Mouse (Mus musculus): ENCODE measurements around the gene En1.

Gene En1

DNA sequence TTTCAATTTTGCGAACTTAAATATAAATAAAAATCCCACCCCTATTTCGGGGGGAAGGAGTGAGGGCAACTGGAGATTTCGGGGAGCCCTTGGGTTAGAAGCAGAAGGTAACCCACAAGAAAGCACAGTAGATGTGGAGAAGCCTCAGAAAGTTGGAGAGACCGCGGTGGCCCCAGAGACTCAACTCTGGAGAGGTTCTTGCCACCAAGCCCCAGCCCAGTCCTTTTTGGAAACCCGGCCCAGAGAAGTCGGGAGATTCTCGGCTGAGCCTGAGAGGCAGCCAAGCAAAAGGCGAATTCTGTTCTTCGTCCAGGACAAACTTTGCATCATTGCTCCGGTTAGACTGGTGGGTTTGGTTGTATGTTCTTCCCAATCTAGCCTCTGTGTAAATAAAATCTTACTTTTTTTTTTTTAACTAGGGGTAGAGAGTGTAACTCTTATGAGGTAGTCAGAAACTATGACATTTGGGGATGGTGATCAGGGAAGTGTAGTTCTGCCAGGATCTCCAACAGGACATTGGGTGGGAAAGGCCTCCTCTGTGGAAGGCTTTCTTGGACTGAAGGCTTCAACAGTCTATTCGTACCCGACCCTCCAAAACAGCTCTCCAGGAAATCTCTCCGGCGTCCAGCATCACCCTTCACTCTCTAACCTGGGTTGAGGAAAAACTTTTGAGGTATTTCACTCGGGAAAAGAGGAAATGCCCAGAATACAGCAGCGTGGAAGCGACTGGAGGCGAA lies 1.5 kb upstream of the En1 start:
- DNase-seq (ENCODE audit: low spot score) = no peak

DNA sequence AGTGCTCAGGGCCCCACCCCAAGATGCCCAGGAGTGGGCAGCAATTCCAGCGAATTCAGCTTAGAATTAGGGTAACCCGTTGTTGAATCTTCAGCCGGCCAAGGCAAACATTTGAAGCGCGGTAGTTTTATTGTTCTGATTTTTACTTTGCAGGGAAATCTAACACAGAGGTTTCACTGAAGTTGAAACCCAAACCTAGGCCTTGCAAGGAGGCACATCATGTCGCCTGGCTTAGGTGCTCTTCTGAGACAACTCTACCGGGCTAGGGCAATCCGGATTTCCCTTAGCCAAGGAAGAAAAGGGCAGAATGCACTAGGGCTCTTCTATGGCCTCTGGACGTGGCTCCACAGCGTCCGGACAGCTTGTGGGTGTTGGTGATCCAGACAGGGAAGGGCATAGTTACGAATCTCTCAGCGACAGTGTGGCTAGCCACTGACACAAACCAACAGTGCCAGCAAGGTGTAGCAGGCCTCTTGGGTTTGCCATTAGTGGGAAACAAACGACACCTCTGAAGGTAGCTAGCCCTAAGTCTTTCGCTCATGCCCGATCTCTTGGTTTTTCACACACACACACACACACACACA lies 873 bp upstream of the En1 start:
- DNase-seq (ENCODE audit: low spot score) = no peak

DNA sequence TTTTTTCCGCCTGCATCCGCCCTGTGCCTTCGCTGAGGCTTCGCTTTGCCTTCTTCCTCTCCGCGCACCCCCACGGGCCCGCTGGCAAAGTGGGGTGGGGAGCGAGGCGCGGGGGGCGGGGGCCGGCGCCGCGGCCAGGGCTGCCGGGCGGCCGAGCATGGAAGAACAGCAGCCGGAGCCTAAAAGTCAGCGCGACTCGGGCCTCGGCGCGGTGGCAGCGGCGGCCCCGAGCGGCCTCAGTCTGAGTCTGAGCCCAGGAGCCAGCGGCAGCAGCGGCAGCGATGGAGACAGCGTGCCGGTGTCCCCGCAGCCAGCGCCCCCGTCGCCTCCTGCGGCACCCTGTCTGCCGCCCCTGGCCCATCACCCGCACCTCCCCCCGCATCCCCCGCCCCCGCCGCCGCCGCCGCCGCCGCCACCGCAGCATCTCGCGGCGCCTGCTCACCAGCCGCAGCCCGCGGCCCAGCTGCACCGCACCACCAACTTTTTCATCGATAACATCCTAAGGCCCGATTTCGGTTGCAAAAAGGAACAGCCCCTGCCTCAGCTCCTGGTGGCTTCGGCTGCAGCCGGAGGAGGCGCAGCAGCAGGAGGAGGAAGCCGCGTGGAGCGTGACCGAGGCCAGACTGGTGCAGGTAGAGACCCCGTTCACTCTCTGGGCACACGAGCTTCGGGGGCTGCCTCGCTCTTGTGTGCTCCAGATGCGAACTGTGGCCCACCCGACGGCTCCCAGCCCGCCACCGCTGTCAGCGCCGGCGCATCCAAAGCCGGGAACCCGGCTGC lies 848 bp downstream of the En1 start:
- DNase-seq (ENCODE audit: low spot score) = no peak

DNA sequence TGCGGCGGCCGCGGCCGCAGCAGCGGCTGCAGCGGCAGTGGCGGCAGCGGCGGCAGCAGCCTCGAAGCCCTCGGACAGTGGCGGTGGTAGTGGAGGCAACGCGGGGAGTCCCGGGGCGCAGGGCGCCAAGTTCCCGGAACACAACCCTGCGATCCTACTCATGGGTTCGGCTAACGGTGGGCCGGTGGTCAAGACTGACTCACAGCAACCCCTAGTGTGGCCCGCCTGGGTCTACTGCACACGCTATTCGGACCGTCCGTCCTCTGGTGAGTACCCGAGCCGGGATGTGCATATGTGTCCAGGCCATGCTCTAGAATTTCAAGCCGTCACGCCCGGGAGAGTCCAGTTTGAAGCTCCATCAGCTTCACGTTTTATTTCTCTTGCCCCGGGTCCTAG lies 1.4 kb downstream of the En1 start:
- no peak for DNase-seq (ENCODE audit: low spot score)

DNA sequence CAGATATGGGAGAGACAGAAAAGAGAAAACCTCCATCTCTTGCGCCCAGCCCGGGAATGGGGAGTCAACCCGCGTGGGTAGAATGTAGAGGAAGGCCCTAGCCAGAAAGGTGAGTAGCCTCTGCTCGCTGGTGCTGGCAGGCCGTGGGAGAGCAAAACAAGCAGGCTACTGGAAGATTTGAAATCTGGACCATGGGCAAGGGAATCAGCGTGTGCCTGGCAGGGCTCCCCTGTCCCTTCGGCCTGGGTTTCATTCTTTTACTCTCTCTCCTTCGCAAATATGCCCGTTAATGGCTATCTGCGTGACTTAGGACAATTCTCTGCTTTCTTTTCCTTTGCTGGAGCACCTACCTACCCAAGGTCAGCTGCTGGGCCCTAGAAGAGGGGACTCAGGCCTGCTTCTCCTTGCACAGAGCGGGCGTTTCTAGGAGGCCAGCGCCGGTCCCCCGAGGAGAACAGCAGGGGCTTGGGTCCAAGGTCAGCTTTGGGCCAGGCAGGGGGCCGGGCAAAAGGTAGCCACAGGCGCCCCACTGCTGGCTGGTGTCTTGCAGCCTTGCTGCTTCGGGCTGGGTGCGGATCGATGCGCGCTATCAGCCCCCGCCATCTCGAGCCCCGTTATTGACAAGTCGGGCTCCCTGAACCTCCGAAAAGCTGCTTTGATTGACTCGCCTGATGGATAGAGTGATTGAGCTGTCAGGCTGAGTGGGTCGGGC lies 2.4 kb downstream of the En1 start:
- no peak for DNase-seq (ENCODE audit: low spot score)

DNA sequence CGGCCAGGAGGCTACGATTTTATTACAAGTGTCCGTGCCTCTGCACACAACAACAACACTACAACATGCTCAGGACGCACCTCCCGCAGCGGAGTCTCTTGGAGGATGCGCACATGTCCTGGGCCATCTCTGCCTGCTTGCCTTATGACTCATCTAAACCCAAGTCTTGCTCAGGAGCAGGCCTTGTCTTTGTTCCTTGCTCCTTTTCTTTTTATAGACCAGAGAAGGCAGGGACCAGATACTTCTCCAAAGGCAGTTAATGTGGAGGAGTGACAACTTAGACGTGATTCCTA lies 2.9 kb downstream of the En1 start:
- DNase-seq (ENCODE audit: low spot score) = no peak

DNA sequence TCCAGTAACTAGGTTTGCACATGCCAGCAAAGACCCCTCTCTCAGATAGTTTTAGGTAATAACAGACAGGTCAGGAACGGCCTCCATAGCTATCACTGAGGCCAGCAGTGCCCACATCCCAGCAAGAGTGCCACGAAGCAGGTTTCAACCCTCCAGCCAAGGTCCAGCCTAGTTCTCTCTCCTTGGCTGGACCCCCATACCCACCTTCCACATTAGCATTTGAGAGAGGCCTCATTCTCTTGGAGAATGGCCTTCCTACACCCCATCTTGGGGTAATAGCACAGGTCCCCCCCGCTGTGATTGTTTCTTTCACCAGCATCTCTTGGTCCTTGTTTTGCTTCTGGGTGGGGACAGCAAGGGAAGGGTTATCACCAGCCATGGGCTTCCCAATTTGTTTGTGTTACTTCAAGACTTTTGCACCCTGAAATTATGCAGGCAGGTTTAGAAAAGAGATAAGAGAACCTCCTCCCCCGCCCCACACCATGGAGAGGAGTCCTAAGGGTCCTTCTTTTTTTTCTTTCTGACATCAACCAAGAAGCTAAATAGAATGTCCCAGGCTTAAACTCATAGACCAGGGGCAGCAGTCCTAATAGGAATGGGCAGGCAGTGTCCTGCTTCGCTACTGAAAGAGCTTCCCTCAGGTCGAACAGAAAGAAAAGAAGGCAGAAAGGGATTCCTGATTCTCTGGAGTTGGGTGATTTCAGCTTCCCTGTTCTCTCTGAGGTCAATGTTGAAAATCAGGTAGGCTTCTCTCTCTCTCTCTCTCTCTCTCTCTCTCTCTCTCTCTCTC lies 3.5 kb downstream of the En1 start:
- DNase-seq (ENCODE audit: low spot score) = no peak

DNA sequence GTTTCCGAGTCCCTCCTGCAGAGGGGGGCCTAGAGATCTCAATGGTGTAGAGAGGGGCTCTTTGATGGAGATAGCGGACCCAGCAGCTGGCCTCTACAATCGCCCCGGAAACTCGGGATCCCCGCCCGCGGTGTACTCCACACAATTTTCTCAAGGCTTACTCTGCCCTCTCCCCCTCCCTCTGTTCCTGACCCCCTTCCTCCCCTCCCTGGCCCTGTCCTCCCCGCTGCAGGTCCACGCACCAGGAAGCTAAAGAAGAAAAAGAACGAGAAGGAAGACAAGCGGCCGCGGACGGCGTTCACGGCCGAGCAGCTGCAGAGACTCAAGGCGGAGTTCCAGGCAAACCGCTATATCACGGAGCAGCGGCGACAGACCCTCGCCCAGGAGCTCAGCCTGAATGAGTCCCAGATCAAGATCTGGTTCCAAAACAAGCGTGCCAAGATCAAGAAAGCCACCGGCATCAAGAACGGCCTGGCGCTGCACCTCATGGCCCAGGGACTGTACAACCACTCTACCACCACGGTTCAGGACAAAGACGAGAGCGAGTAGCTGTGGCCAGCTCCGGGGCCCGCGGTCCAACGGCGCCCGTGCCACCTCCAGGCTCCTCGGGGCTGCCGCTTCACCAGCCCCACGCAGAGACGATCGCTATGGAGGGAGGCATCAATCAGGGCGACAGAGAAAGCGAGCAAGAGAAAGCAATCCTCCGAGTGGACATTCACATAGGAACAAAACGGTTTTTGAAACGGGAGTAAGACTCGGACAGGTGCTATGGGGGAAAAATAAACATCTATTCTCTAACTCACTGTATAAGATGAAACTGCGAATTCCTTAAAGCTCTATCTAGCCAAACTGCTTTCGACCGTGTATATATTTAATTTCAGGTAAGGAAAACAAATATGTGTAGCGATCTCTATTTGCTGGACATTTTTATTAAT lies 4.7 kb downstream of the En1 start:
- no peak for DNase-seq (ENCODE audit: low spot score)

DNA sequence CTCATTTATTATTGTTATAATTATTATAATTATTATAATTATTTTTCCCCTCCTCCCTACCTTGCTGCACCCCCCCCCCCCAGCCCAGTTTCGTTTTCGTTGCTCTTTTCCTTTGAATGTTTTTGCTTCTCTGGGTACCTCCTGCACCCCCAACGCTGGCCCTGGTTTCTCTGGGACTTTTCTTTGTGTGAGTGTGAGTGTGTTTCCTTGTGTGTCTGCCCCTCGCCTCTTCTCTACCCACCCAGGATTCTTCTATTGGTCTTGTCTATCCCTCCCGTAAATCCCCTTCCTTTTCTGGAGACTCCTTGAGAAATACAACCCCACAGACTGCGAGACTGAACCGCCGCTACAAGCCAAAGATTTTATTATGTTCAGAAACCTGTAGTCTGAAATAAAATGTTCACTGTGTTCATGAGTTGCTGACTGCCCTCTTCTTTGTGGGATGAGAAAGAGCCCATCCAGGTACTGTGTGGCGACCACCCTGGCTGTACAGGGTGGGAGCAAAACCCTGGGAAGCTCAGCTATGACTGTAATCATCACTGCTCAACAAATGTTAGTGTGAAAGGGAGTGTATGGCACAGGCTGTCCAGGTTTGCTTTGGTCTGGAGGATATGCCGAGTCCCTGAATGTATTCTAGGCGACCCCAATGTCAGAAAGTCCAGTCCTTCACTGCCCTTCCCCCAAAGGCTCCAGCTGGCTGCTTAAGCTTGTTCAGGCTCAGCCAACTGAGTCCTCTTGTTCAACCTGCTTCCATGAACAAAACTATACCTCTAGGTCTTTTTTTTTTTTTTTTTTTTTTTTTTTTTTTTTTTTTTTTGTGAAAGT lies 5.6 kb downstream of the En1 start:
- DNase-seq (ENCODE audit: low spot score) = no peak

DNA sequence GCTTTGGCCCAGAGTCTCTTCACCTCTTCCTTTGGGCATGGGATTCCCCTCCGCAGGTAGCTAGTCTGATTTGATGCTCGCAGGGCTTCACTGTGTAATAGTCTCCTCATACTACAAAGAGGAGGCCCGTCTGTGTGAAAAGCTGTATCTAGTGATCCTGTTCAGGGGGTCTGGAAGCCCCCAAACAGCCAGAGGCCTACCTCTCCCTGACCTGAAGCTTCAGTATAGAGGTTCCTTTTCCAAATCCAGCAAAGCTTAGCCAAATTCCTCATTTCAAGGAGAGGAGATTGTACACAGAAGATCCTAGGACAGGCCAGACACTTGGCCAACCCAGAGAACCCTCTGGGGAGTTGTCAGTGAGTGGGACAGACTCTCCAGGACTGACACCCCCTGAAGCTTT lies 6.2 kb downstream of the En1 start:
- DNase-seq (ENCODE audit: low spot score) = no peak

DNA sequence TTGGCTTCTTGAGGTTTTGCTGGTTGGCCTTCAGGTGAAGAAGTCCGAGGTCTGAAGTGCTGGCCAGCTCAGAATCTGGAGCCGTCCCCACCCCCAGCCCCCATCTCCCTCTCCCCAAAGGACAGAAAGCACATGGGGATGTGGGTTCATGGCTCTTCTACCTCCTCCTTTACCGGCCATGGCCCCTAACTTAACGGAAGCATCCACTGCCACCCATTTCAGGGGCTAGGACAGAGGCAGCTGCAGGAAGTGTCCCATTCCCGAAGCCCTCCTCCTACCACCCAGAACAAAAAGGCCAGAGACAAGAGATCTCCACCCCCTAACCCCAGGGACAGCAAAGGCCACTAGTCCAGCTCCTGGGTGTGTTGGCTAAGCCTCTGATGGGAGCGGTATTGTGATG lies 7.4 kb downstream of the En1 start:
- no peak for DNase-seq (ENCODE audit: low spot score)

DNA sequence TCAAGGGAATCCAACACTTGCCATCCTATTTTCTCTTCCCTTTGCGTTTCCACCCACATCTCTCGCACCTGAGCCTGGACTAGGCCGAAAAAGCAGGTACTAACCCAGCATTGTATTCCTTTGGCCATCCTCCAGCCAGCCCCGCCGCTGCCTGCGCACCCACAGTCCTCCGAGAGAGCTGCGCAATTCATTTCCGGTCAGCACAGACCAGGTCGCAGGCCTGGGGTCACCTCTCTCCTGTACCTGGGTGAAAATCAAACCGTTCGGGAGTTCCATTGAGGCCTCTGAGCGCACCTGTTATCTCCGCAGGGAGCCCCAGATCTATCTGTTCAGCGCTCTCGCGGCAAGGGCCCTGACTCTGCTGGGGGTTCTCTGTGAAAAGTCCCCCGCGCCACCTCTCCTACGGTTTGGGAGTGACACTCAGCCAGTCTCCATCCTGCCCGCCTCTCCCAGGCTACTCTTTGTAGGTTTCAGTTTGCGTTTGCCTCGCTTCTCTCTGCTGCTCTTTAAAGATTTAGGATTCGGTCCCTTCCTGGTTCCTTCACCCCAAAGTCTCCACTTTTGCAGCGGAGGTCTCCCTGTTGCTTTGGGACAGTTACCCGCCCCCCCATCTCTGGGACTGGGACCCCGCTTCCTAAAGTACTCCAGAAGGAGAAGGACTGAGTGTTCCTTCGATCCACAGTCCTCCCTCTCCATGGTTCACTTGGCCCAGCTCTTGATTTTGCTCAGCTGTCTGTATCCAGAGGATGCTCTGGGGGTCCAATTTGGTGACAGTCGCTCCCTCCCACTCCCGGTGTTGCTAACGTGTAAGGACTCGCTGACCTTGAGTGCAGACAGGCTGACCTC lies 11.5 kb downstream of the En1 start:
- DNase-seq (ENCODE audit: low spot score) = no peak

DNA sequence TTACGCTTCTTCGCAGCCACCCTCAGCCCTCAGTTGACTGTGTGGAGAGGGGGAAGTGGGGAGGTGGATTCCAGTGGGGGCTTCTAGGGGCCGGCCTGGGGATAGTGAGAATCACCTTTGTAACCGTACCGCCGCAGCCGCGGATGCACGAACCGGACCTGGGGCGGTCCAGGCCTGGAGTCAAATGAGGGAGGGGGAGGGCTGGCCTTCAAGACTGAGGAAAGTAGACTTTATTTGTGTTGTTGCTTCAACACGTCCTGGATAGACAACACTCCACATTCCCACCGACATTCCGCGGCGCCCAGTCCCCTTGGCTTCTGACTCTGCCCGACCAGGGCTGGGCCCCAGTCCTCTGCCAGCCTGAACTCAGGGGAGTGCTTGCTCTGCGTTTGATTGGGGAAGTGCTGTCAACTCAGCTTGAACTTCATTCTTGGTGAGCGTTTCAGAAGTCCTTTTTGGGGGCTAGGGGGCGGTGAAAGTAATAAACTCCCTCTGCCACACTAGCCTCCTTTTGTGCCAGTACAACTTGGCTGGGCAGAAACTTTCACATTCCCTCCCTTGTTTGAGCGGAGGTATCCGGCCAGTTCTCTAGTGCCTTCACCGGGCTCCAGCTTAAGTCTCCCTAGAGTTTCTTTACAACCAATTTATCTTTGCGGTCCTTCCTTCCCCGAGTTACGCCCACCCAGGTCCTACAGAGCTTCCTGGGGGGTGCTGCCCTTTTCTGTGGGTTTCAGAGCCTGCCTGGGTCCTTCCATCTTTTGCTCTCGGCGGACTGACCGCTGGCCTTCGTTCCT lies 12.3 kb downstream of the En1 start:
- DNase-seq (ENCODE audit: low spot score) = no peak

DNA sequence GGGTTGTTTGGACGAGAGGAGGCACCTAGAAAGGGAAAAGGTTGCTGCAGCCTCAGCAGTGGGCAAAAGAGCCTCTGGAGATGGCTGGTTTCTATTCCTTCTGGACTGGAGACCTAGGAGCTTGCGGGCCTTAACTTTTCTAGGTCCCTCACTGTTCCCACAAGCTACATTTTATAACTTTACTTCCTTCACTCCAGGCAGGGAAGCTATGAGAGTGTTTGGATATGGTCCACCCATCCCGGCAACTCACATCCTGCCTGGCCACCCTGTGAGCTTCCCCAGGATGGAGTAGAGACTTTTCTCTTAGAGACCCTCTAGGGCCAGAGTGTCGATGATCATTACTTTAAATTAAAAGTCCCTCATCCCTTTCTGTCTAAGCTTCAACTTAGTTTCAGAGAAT lies 13.3 kb downstream of the En1 start:
- DNase-seq (ENCODE audit: low spot score) = no peak

DNA sequence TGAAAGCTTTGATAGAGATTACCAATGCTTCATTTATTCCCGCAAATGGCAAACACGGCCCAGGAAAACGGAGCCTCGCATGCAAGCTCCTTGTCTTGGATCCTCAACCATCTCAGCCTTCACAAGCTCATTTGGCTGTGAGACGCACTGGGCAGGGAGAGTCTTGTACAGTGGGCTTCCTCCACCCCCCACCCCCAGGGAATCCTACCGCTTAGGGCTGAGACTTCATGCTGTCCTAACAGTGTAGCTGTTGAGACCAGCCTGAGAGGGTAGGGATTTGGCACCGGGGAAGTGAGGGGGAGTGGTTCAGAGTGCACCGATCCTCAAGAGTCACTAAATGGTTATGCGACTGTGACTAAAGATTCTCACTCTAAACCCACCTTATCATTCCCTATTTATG lies 13.7 kb downstream of the En1 start:
- no peak for DNase-seq (ENCODE audit: low spot score)

DNA sequence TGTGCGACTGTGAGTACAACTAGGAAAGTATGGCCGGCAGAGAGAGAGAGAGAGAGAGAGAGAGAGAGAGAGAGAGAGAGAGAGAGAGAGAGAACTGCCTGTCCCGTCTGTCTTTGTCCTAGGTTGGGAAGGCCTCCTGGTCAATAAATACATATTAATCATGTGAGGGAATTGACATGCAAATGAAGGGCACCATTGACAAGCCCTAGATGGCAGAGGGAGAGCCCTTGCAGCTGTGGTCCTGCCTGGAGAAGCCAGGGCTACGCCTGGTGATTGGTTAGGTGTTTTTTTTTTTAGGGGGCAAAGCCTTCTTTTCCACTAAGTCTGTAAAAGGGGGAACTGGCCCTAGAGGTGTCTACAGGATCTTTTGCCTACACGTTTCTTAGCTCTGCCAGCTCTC lies 19.2 kb downstream of the En1 start:
- no peak for DNase-seq (ENCODE audit: low spot score)

DNA sequence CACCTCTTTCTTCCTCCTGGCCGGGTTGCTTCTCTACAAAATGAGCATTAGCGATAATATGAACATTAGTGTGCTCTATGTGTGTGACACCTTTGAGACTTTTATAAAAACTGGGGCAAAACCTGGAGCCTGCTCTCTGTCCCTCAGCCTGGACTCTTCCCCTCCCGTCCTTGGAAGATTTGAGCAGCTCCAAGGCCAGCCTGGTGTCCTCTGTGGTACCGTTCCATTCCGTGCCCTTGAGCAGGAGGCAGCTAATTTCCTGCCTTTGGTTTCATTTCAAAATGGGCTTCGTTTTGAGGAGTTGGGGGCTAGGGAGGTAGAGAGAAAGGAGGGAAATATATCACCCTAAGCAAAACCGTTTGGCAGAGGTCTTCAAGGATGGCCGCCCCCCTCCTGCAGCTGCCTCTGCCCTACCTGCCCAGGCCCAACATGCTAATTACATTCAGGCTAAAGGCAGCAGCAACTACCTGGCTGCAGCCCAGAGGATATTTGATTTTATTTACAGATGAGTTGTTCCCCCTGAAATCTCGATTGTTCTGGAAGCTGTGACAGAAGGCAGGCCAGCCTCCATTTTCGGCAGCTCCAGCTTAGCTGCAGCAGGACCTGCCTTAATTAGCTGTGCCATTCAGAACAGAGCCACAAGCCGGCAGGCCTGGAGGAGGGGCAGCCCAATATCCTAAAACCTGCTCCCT lies 24.9 kb downstream of the En1 start:
- DNase-seq (ENCODE audit: low spot score) = no peak

DNA sequence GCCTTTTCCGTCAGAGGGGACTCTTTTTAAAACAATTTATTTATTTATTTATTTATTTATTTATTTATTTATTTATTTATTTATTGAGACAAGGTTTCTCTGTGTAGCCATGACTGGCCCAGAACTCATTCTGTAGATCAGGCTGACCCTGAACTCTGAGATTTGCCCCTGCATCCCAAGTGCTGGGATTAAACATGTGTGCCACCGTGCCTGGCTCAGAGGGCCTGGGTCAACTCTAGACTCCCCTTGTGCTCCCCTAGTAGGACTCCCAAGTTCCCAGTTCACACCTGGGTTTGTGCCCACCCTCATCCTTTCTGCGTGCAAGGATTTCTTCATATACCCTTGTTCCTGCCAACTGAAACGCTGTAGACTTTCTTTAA lies 25.4 kb downstream of the En1 start:
- DNase-seq (ENCODE audit: low spot score) = no peak
